Mouse (Mus musculus) limb, embryonic 13.5 days (tissue): ENCODE measurements at regions not wholly inside any gene's neighbourhood (a gene's known extent, or its start where the extent isn't known, plus 50 kb on each side); places are given as distances from the start of the nearest gene placed in this dataset.

Experiments used
- ATAC-seq: fragments of 200-750 bp; cut with Nextera tagmentation; 2 replicates; pipeline ENCODE4 v1.8.0; 2017; ENCODE audit warnings: low read depth, moderate number of reproducible peaks, moderate TSS enrichment; ENCODE audit not compliant: low FRiP score
- H3K27ac ChIP-seq: fragments of 300-500 bp; sonication (generic); 2 replicates; pipeline ENCODE4 v1.5.1; 2015; ENCODE audit warnings: inconsistent platforms, mild to moderate bottlenecking, moderate library complexity
- H3K27me3 ChIP-seq: fragments of 300-500 bp; sonication (generic); 2 replicates; pipeline ENCODE4 v1.6.1; 2015; ENCODE audit warnings: mild to moderate bottlenecking, inconsistent platforms
- H3K36me3 ChIP-seq: fragments of 300-500 bp; sonication (generic); 2 replicates; pipeline ENCODE4 v1.6.1; 2015; ENCODE audit warnings: inconsistent platforms, mild to moderate bottlenecking, moderate library complexity
- H3K4me1 ChIP-seq: fragments of 300-500 bp; sonication (generic); 2 replicates; pipeline ENCODE4 v1.6.1; 2015; ENCODE audit warnings: inconsistent platforms
- H3K4me2 ChIP-seq: fragments of 300-500 bp; sonication (generic); replicated peaks from 2 replicates; pipeline ENCODE4 v1.6.1; 2015; ENCODE audit warnings: inconsistent platforms, mild to moderate bottlenecking, moderate library complexity
- H3K4me3 ChIP-seq: fragments of 300-500 bp; sonication (generic); 2 replicates; pipeline ENCODE4 v1.5.1; 2015; ENCODE audit warnings: moderate library complexity, mild to moderate bottlenecking, inconsistent platforms
- H3K9ac ChIP-seq: fragments of 300-500 bp; sonication (generic); 2 replicates; pipeline ENCODE4 v1.6.1; 2015; ENCODE audit warnings: mild to moderate bottlenecking, inconsistent platforms
- H3K9me3 ChIP-seq: fragments of 300-500 bp; sonication (generic); 2 replicates; pipeline ENCODE4 v1.6.1; 2016; ENCODE audit warnings: inconsistent platforms
- WGBS: fragments of 180-500 bp; shearing (Covaris S2); methylation state at CpG from one replicate; pipeline ENCODE4 v1.1.7; 2015; 5-methylcytosine and 5-hydroxymethylcytosine counted together

DNA sequence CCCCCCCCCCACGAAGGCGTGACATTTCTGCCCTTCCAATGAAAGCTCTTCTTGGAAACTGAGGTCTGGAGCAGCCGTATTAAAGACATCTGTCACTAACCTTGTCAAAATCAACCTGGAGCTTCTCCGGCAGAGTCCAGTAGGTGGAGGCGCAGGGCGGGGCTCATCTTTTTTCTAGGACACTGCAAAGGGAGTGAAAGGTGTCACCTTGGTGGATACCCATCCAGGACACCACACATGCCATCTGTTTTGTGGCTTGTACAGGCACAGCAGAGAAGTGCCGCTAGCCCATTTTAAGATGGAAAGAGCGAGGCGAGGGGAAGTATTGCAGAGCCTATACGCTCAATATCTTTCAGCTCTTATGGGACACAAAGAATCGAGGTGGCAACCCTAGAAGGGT is 184.5 kb upstream of the Zfp618 start:
- Histone ChIP-seq H3K27me3 (peaks cover 31% of the 10 kb centered on the region), H3K4me3 (peak overlapping the region; percentile 41), H3K4me1 (peaks cover 11% of the 10 kb centered on the region), H3K9me3 (no peaks in the 10 kb centered on the region), H3K9ac (0 out of 2 replicates have a peak overlapping the region, but pooled peaks have one; percentile 25), H3K27ac (no peak overlapping the region), H3K36me3 (no peaks in the 10 kb centered on the region), H3K4me2 (peak overlapping the region; percentile 67)
- WGBS, result 38% methylated on average over 11 of the region's 11 CpGs
- no peak for ATAC-seq

GRCm38 (mm10) chr4:62781309-62781800 is 184.0 kb upstream of the Zfp618 start:
- no peak overlapping the region for H3K4me3 ChIP-seq
- WGBS, result 13% methylated on average over 8 of the region's 8 CpGs
- no peaks in the 10 kb centered on the region for H3K9me3 ChIP-seq
- ATAC-seq, result no peak
- H3K4me1 ChIP-seq, result peaks cover 16% of the 10 kb centered on the region
- H3K27ac ChIP-seq, result no peak overlapping the region
- no peak overlapping the region for H3K9ac ChIP-seq
- peaks cover 31% of the 10 kb centered on the region for H3K27me3 ChIP-seq
- H3K4me2 ChIP-seq, result peak overlapping the region; percentile 67
- H3K36me3 ChIP-seq, result no peaks in the 10 kb centered on the region

GRCm38 (mm10) chr4:62785711-62786110 is 179.7 kb upstream of the Zfp618 start:
- H3K4me2 ChIP-seq, result no peak overlapping the region
- no peak overlapping the region for H3K9ac ChIP-seq
- 73% methylated on average over 7 of the region's 7 CpGs for WGBS

GRCm38 (mm10) chr4:62789696-62790095 is 175.7 kb upstream of the Zfp618 start:
- Histone ChIP-seq H3K4me1 (peaks cover 20% of the 10 kb centered on the region), H3K9ac (no peak overlapping the region), H3K4me3 (no peak overlapping the region), H3K27ac (no peak overlapping the region), H3K36me3 (no peaks in the 10 kb centered on the region), H3K27me3 (no peaks in the 10 kb centered on the region), H3K9me3 (no peaks in the 10 kb centered on the region), H3K4me2 (no peak overlapping the region)
- 71% methylated on average over 4 of the region's 4 CpGs for WGBS
- ATAC-seq, result no peak

More at GRCm38 (mm10) chr4:62785711-62786110, 179.7 kb upstream of the Zfp618 start:
- Histone ChIP-seq H3K4me1 (peaks cover 23% of the 10 kb centered on the region), H3K9me3 (no peaks in the 10 kb centered on the region), H3K36me3 (no peaks in the 10 kb centered on the region), H3K4me3 (no peak overlapping the region), H3K27ac (no peak overlapping the region), H3K27me3 (peaks cover 23% of the 10 kb centered on the region)
- ATAC-seq, result no peak

- no peak overlapping the region for H3K27ac ChIP-seq
- 40% methylated on average over 5 of the region's 5 CpGs for WGBS
- no peak for ATAC-seq
- H3K9ac ChIP-seq, result no peak overlapping the region
- H3K4me2 ChIP-seq, result no peak overlapping the region
- peaks cover 4% of the 10 kb centered on the region for H3K4me1 ChIP-seq
- H3K9me3 ChIP-seq, result no peaks in the 10 kb centered on the region
- no peaks in the 10 kb centered on the region for H3K36me3 ChIP-seq
- no peaks in the 10 kb centered on the region for H3K27me3 ChIP-seq
- H3K4me3 ChIP-seq, result no peak overlapping the region
Observed at GRCm38 (mm10) chr4:62793582-62793981, 171.8 kb upstream of the Zfp618 start.

- no peaks in the 10 kb centered on the region for H3K36me3 ChIP-seq
- no peaks in the 10 kb centered on the region for H3K27me3 ChIP-seq
- ATAC-seq, result no peak
- WGBS, result 50% methylated on average over 10 of the region's 10 CpGs
- no peak overlapping the region for H3K4me3 ChIP-seq
- no peak overlapping the region for H3K27ac ChIP-seq
- H3K4me1 ChIP-seq, result peaks cover 4% of the 10 kb centered on the region
- no peak overlapping the region for H3K4me2 ChIP-seq
- H3K9ac ChIP-seq, result no peak overlapping the region
- H3K9me3 ChIP-seq, result no peaks in the 10 kb centered on the region
Observed at GRCm38 (mm10) chr4:62795538-62795937, 169.8 kb upstream of the Zfp618 start.

GRCm38 (mm10) chr4:62799923-62800322 is 165.4 kb upstream of the Zfp618 start:
- 81% methylated on average over 4 of the region's 4 CpGs for WGBS
- H3K4me1 ChIP-seq, result no peaks in the 10 kb centered on the region; the same call in 1 of the 2 replicates
- no peak overlapping the region for H3K4me3 ChIP-seq
- H3K27me3 ChIP-seq, result no peaks in the 10 kb centered on the region
- H3K36me3 ChIP-seq, result no peaks in the 10 kb centered on the region
- no peak overlapping the region for H3K4me2 ChIP-seq
- H3K27ac ChIP-seq, result no peak overlapping the region
- peak; percentile 44; the same call in 1 of the 2 replicates for ATAC-seq
- H3K9ac ChIP-seq, result no peak overlapping the region
- H3K9me3 ChIP-seq, result no peaks in the 10 kb centered on the region

- Histone ChIP-seq H3K36me3 (no peaks in the 10 kb centered on the region), H3K9ac (no peak overlapping the region), H3K4me2 (no peak overlapping the region), H3K4me3 (no peak overlapping the region), H3K4me1 (peaks cover 9% of the 10 kb centered on the region), H3K9me3 (no peaks in the 10 kb centered on the region), H3K27ac (no peak overlapping the region), H3K27me3 (no peaks in the 10 kb centered on the region)
- no peak for ATAC-seq
- WGBS, result 4% methylated on average over 6 of the region's 6 CpGs
Observed at GRCm38 (mm10) chr4:62805841-62806240, 159.5 kb upstream of the Zfp618 start.

DNA sequence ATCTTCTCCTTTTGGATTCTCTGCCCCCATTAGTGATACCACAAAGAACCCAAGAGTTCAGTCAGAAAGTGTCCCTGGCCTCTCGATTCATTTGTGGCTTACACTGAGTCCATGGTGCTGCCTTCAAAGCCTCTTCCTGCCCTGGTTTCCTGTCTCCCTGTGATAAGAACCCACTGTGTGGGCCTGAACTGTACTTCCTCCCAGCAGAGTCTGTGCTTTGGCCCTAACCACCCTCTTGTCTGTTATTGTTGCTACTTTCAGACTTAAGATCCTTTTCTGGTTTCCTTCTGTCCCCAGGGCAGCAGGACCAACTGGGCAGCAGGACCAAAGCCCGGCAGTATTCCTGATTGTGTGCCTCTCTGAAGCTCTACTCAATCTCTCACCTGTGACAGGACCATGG is 158.6 kb upstream of the Zfp618 start:
- Histone ChIP-seq H3K9ac (no peak overlapping the region), H3K36me3 (no peaks in the 10 kb centered on the region), H3K4me3 (no peak overlapping the region), H3K4me2 (no peak overlapping the region), H3K9me3 (no peaks in the 10 kb centered on the region), H3K4me1 (peaks cover 9% of the 10 kb centered on the region), H3K27me3 (no peaks in the 10 kb centered on the region), H3K27ac (no peak overlapping the region)
- no peak for ATAC-seq
- 79% methylated on average over 2 of the region's 2 CpGs for WGBS

DNA sequence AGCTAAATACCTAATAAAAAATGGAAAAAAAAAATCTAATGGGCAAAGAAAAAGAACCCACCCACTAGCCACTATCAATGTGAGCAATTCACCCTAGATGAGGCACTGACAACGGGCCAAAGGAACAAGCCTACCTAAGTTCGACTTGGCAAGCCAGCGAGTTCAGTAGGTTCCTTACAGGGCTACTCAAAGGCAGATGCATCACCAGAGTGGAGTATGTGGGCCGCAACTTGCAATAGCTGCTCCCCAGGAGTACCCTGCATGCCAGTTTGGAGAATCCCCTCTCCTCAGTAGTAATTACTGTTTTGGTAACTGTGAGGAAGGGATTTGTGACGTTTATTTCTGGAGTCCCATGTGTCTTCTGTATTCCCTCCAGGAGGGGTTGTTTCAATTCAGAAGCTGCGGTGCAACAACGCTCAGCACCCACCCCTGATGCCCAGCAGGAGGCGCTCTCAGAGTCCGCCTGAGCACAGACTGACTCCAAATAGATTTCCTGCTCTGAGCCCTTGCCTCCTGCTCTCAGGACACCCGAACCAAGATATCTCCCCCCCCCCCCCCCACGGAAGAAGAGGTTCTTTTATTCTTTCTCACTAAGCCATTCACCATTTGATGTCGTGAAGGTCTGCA is 157.3 kb upstream of the Zfp618 start:
- WGBS, result 64% methylated on average over 12 of the region's 12 CpGs
- Histone ChIP-seq H3K9ac (no peak overlapping the region), H3K9me3 (no peaks in the 10 kb centered on the region), H3K27ac (no peak overlapping the region), H3K4me1 (peaks cover 9% of the 10 kb centered on the region), H3K4me3 (no peak overlapping the region), H3K27me3 (no peaks in the 10 kb centered on the region), H3K4me2 (no peak overlapping the region), H3K36me3 (no peaks in the 10 kb centered on the region)
- ATAC-seq, result no peak

DNA sequence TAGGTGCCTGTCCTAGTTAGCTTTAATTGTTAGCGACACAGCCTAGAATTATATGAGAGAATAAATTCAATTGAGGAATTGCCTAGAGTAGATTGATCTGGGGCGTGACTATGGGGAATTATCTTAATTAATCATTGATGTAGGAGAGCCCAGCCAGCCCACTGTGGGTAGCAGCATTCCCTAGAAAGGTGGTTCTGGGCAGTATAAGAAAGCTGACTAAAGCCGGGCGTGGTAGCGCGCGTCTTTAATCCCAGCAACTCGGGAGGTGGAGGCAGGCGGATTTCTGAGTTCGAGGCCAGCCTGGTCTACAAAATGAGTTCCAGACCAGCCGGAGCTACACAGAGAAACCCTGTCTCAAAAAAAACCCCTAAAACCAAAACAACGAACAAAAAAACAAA is 156.8 kb upstream of the Zfp618 start:
- no peak for ATAC-seq
- Histone ChIP-seq H3K4me1 (peaks cover 9% of the 10 kb centered on the region), H3K27ac (no peak overlapping the region), H3K36me3 (no peaks in the 10 kb centered on the region), H3K9me3 (no peaks in the 10 kb centered on the region), H3K4me2 (no peak overlapping the region), H3K4me3 (no peak overlapping the region), H3K9ac (no peak overlapping the region), H3K27me3 (no peaks in the 10 kb centered on the region)
- 94% methylated on average over 12 of the region's 12 CpGs for WGBS

- H3K27ac ChIP-seq, result no peak overlapping the region
- 78% methylated on average over 4 of the region's 4 CpGs for WGBS
- no peak overlapping the region for H3K9ac ChIP-seq
- no peak overlapping the region for H3K4me2 ChIP-seq
- no peak for ATAC-seq
- peaks cover 9% of the 10 kb centered on the region for H3K4me1 ChIP-seq
- no peaks in the 10 kb centered on the region for H3K27me3 ChIP-seq
- H3K4me3 ChIP-seq, result no peak overlapping the region
- H3K9me3 ChIP-seq, result no peaks in the 10 kb centered on the region
- no peaks in the 10 kb centered on the region for H3K36me3 ChIP-seq
Observed at GRCm38 (mm10) chr4:62809048-62809447, 156.3 kb upstream of the Zfp618 start.

- WGBS, result 91% methylated on average over 2 of the region's 2 CpGs
- no peak overlapping the region for H3K27ac ChIP-seq
- H3K9ac ChIP-seq, result no peak overlapping the region
- no peaks in the 10 kb centered on the region for H3K36me3 ChIP-seq
- H3K9me3 ChIP-seq, result no peaks in the 10 kb centered on the region
- H3K4me1 ChIP-seq, result peaks cover 21% of the 10 kb centered on the region
- no peaks in the 10 kb centered on the region for H3K27me3 ChIP-seq
- H3K4me3 ChIP-seq, result no peak overlapping the region
- no peak for ATAC-seq
- no peak overlapping the region for H3K4me2 ChIP-seq
Observed at GRCm38 (mm10) chr4:62819889-62820288, 145.5 kb upstream of the Zfp618 start.
